Comparison of ENCODE assay signal across 8 mouse cellular contexts in genomic region chr14:105483352-105484083, GRCm38 (mm10).
A peak's percentile ranks its signal among the peaks of the same experiment; 100 is the strongest.
DNase-seq lines count a peak whose midpoint lies in the region; ATAC-seq and TF ChIP-seq lines count a peak whose summit lies in the region.

No protein-coding gene starts in this region.

- H3K4me2 ChIP-seq in midbrain, embryonic 14.5 days (ENCODE audit: low read length): peak overlapping the region; percentile 49

- peak; percentile 32 to 50 for DNase-seq in left cerebral cortex, adult 2 months (ENCODE audit: extremely low spot score in 1 of 2, low spot score in 2 of 2)
- no peak for DNase-seq in left cerebral cortex, adult 9 months (ENCODE audit: low spot score in 2 of 2)
- peak; percentile 21 for DNase-seq in heart, adult 8-10 months (ENCODE audit: low spot score)
- DNase-seq in kidney, adult 18-20 months: peak; percentile 38
- no peak for DNase-seq in liver, adult 2 months (ENCODE audit: extremely low read depth, low read depth, low spot score)
- peak; percentile 82 for DNase-seq in midbrain, embryonic 14.5 days
- peak; percentile 55 for DNase-seq in testis, postnatal 10 days (ENCODE audit: low spot score)

- peaks cover 4% of the 10 kb centered on the region; the same call in 1 of the 2 replicates for H3K4me1 ChIP-seq in cortical plate, adult 2 months (ENCODE audit: control insufficient read depth, insufficient read depth, low read length)
- H3K4me1 ChIP-seq in liver, adult 2 months (ENCODE audit: control insufficient read depth, insufficient read depth, low read length): 0 out of 2 replicates have a peak, but pooled peaks cover 2% of the 10 kb centered on the region
- peaks cover 24% of the 10 kb centered on the region for H3K4me1 ChIP-seq in midbrain, embryonic 14.5 days (ENCODE audit: control insufficient read depth, insufficient read depth, low read length)

- intact Hi-C loops in left cerebral cortex, adult 2 months (cut with DNase I): loop anchor here (5.0 kb wide), 3 partner anchors 184 to 249 kb away; no protein-coding TSS in a partner anchor

- H3K4me3 ChIP-seq in left cerebral cortex, adult 2 months: peak overlapping the region; percentile 43
- peak overlapping the region; percentile 14; the same call in 1 of the 2 replicates for H3K4me3 ChIP-seq in cortical plate, adult 2 months (ENCODE audit: insufficient read depth, low read length)
- H3K4me3 ChIP-seq in liver, adult 2 months (ENCODE audit: insufficient read depth, low read depth, low read length): peak overlapping the region; percentile 2; the same call in 1 of the 2 replicates
- peak overlapping the region; percentile 28 for H3K4me3 ChIP-seq in midbrain, embryonic 14.5 days (replicated peaks; ENCODE audit: low read depth, low read length)

- peak; percentile 91 for ATAC-seq in midbrain, embryonic 14.5 days (ENCODE audit: low FRiP score, low TSS enrichment)

- peak overlapping the region; percentile 15; the same call in 1 of the 2 replicates for H3K9ac ChIP-seq in liver, adult 2 months (ENCODE audit: low read depth, low read length)
- H3K9ac ChIP-seq in midbrain, embryonic 14.5 days (replicated peaks; ENCODE audit: low read length): peak overlapping the region; percentile 57

- no peak for TF ChIP-seq CTCF in left cerebral cortex, adult 2 months (IDR thresholded peaks at IDR 0.05)
- TF ChIP-seq CTCF in cortical plate, adult 2 months (IDR thresholded peaks at IDR 0.05; ENCODE audit: extremely low read depth, insufficient read depth, low read length): no peak
- no peak for TF ChIP-seq CTCF in liver, adult 2 months (IDR thresholded peaks at IDR 0.05; ENCODE audit: low read depth, low read length)

- no peaks in the 10 kb centered on the region for H3K27me3 ChIP-seq in liver, adult 2 months (ENCODE audit: control insufficient read depth, insufficient read depth, low read length)
- peaks cover 15% of the 10 kb centered on the region; the same call in 1 of the 2 replicates for H3K27me3 ChIP-seq in midbrain, embryonic 14.5 days (ENCODE audit: control insufficient read depth, insufficient read depth, low read length)

- no peaks in the 10 kb centered on the region for H3K9me3 ChIP-seq in midbrain, embryonic 14.5 days (ENCODE audit: control insufficient read depth, low read length)

- 30% methylated on average over 21 of the region's 21 CpGs for WGBS in liver, adult 2 months
- WGBS in midbrain, embryonic 14.5 days: 4% methylated on average over 21 of the region's 21 CpGs

- TF ChIP-seq POLR2A in cortical plate, adult 2 months (IDR thresholded peaks at IDR 0.05; ENCODE audit: extremely low read depth, insufficient read depth, low read length): no peak
- TF ChIP-seq POLR2A in liver, adult 2 months (IDR thresholded peaks at IDR 0.05; ENCODE audit: extremely low read depth, insufficient read depth, low read length): no peak

- H3K27ac ChIP-seq in left cerebral cortex, adult 2 months: peak overlapping the region; percentile 69
- no peak overlapping the region for H3K27ac ChIP-seq in cortical plate, adult 2 months (ENCODE audit: insufficient read depth, low read length)
- H3K27ac ChIP-seq in liver, adult 2 months (replicated peaks; ENCODE audit: insufficient read depth, low read depth, low read length): no peak overlapping the region
- H3K27ac ChIP-seq in midbrain, embryonic 14.5 days (replicated peaks; ENCODE audit: low read depth, low read length): peak overlapping the region; percentile 89

- no peaks in the 10 kb centered on the region for H3K79me2 ChIP-seq in liver, adult 2 months (ENCODE audit: control insufficient read depth, insufficient read depth, low read length)

- no peaks in the 10 kb centered on the region for H3K36me3 ChIP-seq in liver, adult 2 months (ENCODE audit: control insufficient read depth, insufficient read depth, low read length)
- no peaks in the 10 kb centered on the region for H3K36me3 ChIP-seq in midbrain, embryonic 14.5 days (ENCODE audit: control insufficient read depth, insufficient read depth, low read length)

Comparison
In these comparisons a context has a peak if more than half of its experiments do, and no peak if none do; other contexts are left out.
1. DNase-seq: peak in left cerebral cortex, adult 2 months (2 of 2), heart, adult 8-10 months (single experiment), kidney, adult 18-20 months (single experiment), midbrain, embryonic 14.5 days (single experiment) and testis, postnatal 10 days (single experiment); none in left cerebral cortex, adult 9 months (0 of 2) and liver, adult 2 months (single experiment).
2. H3K27ac ChIP-seq: peak in left cerebral cortex, adult 2 months (single experiment) and midbrain, embryonic 14.5 days (single experiment); none in cortical plate, adult 2 months (single experiment) and liver, adult 2 months (single experiment).
3. Peak in every context shown above with its lines, with median percentiles within 50 percentile points of each other: H3K4me3 ChIP-seq.